In the genomic region with DNA sequence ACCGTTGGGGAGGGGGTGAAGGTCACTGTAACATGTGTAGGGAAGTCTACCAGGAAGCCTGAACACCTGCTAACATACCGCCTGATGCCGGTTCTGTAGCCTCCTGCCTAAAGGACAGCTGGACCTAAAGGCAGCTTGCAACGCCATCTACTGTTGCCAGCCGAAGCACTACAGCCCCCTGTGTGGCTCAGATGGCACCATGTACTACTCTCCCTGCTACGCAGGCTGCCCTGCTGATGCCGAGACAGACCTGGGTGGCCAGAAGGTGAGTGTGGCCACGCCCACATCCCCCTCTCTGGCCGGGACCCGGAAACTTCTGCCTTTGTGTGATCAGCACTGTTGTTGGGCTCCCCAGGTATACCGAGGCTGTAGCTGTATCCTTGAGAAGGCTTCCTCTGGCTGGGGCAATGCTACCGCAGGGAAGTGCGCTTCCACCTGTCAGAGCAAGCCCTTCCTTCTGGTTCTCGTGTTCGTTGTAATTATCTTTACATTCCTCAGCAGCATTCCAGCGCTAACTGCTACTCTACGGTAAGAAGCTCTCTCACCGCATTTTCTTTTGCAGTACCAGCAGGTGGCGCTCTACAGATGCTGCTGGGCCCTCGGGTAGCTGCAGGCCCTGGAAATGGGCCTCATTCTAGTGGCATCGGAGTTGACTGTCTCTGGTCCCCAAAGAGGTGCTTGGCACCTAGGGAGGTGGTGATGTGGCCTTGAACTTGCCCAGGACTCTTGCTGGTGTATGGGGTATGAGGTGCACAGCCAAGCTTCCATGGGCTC, we compare ENCODE assay signal across 8 mouse cellular contexts. TPM values are rescaled to one million over a fixed set of nuclear protein-coding genes. Genes with fewer than 3 reads are reported as not detected.
DNase-seq lines count a peak whose midpoint lies in the region; ATAC-seq lines count a peak whose summit lies in the region.

No protein-coding gene starts in this region.

- DNase-seq in CD4-positive, CD25-positive, alpha-beta regulatory T cell, adult 2 months (ENCODE audit: low read depth, low spot score) = peak; percentile 67
- DNase-seq in ovary, postnatal 36 days (ENCODE audit: low spot score) = peak; percentile 16
- no peak for DNase-seq in ovary, postnatal 14 days (ENCODE audit: low spot score)
- peak; percentile 57 for DNase-seq in hindlimb bud, embryonic 11.5 days (ENCODE audit: extremely low spot score, low read depth, low spot score)
- peak; percentile 33 for DNase-seq in lung, postnatal 10 days

- H3K4me2 ChIP-seq in stomach, embryonic 14.5 days (replicated peaks; ENCODE audit: low read depth, low read length) = no peak overlapping the region

- H3K27me3 ChIP-seq in stomach, embryonic 14.5 days (ENCODE audit: control insufficient read depth, insufficient read depth, low read length) = no peaks in the 10 kb centered on the region

- H3K9ac ChIP-seq in stomach, embryonic 14.5 days (replicated peaks; ENCODE audit: low read depth, low read length) = no peak overlapping the region

- ATAC-seq in CD4-positive, CD25-positive, alpha-beta regulatory T cell, adult 4 months = no peak
- ATAC-seq in erythroblast, adult 5-6 weeks (replicated peaks; ENCODE audit: low FRiP score, poor library complexity, severe bottlenecking) = peak; percentile 45; the same call in 1 of the 2 replicates
- peak; percentile 39 for ATAC-seq in stomach, embryonic 14.5 days (ENCODE audit: insufficient number of reproducible peaks, insufficient read depth, low FRiP score, low read depth)

- no peak overlapping the region for H3K27ac ChIP-seq in stomach, embryonic 14.5 days (ENCODE audit: low read length)

- WGBS in stomach, embryonic 14.5 days = 7% methylated on average over 21 of the region's 21 CpGs

- H3K9me3 ChIP-seq in stomach, embryonic 14.5 days (ENCODE audit: control insufficient read depth, low read depth, low read length) = no peaks in the 10 kb centered on the region

- H3K36me3 ChIP-seq in stomach, embryonic 14.5 days (ENCODE audit: control insufficient read depth, insufficient read depth, low read length) = no peaks in the 10 kb centered on the region

- no peaks in the 10 kb centered on the region for H3K4me1 ChIP-seq in stomach, embryonic 14.5 days (ENCODE audit: control insufficient read depth, insufficient read depth, low read length)

- H3K4me3 ChIP-seq in stomach, embryonic 14.5 days (ENCODE audit: low read depth, low read length) = no peak overlapping the region

RNA-seq across cellular contexts. Expression of gene Slco4a1, which starts 16.4 kb away (rescaled TPM):
- 1 to 10 TPM in 1 of 2 experiments, under 1 TPM in 1; 0.31 to 1.1 TPM for polyA plus RNA-seq in CD4-positive, CD25-positive, alpha-beta regulatory T cell, adult 4 months (2017; shearing (Covaris generic))
- 4.4 and 4.6 TPM in 2 replicates for total RNA-seq in erythroblast, adult 5-6 weeks (2015; ENCODE audit: low replicate concordance)
- total RNA-seq in erythroblast, adult 5-6 weeks (2017; ENCODE audit: low replicate concordance) = 2.4 and 3.2 TPM in 2 replicates
- 3.1 and 3.4 TPM in 2 replicates for polyA plus RNA-seq in stomach, embryonic 14.5 days (2014; fragmentation: Nextera tagmentation; extraction: Ambion mirVana)

RNA-seq across cellular contexts. Expression of gene Ntsr1, which starts 27.3 kb away (rescaled TPM):
- polyA plus RNA-seq in CD4-positive, CD25-positive, alpha-beta regulatory T cell, adult 4 months (2017; shearing (Covaris generic)) = not detected
- total RNA-seq in erythroblast, adult 5-6 weeks (2015; ENCODE audit: low replicate concordance) = not detected in 2 replicates
- total RNA-seq in erythroblast, adult 5-6 weeks (2017; ENCODE audit: low replicate concordance) = not detected in 2 replicates
- polyA plus RNA-seq in stomach, embryonic 14.5 days (2014; fragmentation: Nextera tagmentation; extraction: Ambion mirVana) = 1.7 and 2.0 TPM in 2 replicates
